Mouse (Mus musculus) intestine, embryonic 15.5 days (tissue): Measurements from ENCODE around the gene Rwdd2b. TPM values are rescaled to one million over a fixed set of nuclear protein-coding genes. Genes with fewer than 3 reads are reported as not detected.

Experiments used
- ATAC-seq: fragments of 200-750 bp; cut with Nextera tagmentation; 2 replicates; pipeline ENCODE4 v1.8.0; 2017; ENCODE audit warnings: moderate TSS enrichment, moderate library complexity
- H3K27ac ChIP-seq: fragments of 300-500 bp; sonication (generic); 2 replicates; pipeline ENCODE4 v1.5.1; 2015; ENCODE audit warnings: mild to moderate bottlenecking, inconsistent platforms
- H3K27me3 ChIP-seq: fragments of 300-500 bp; sonication (generic); replicated peaks from 2 replicates; pipeline ENCODE4 v1.6.1; 2015; ENCODE audit warnings: inconsistent platforms
- H3K36me3 ChIP-seq: fragments of 300-500 bp; sonication (generic); 2 replicates; pipeline ENCODE4 v1.6.1; 2015; ENCODE audit warnings: inconsistent platforms
- H3K4me1 ChIP-seq: fragments of 300-500 bp; sonication (generic); replicated peaks from 2 replicates; pipeline ENCODE4 v1.6.1; 2015; ENCODE audit warnings: inconsistent platforms
- H3K4me2 ChIP-seq: fragments of 300-500 bp; sonication (generic); replicated peaks from 2 replicates; pipeline ENCODE4 v1.6.1; 2015; ENCODE audit warnings: mild to moderate bottlenecking, inconsistent platforms
- H3K4me3 ChIP-seq: fragments of 300-500 bp; sonication (generic); replicated peaks from 2 replicates; pipeline ENCODE4 v1.5.1; 2015; ENCODE audit warnings: inconsistent platforms
- H3K9ac ChIP-seq: fragments of 300-500 bp; sonication (generic); 2 replicates; pipeline ENCODE4 v1.6.1; 2015; ENCODE audit warnings: inconsistent platforms
- H3K9me3 ChIP-seq: fragments of 300-500 bp; sonication (generic); 2 replicates; pipeline ENCODE4 v1.6.1; 2016; ENCODE audit warnings: inconsistent platforms
- WGBS: fragments of 180-500 bp; shearing (Covaris S2); methylation state at CpG from one replicate; pipeline ENCODE4 v1.1.7; 2015; 5-methylcytosine and 5-hydroxymethylcytosine counted together
- polyA plus RNA-seq: library from polyadenylated mRNA; unstranded; fragments of >200 nt; fragmentation: Nextera tagmentation; extraction: Ambion mirVana; gene quantifications from 2 replicates; pipeline ENCODE4 v1.2.1, GENCODE M21; 2015

Rwdd2b gene
- polyA plus RNA-seq, 1 experiment from 2014 or later, result 15.3 TPM

DNA sequence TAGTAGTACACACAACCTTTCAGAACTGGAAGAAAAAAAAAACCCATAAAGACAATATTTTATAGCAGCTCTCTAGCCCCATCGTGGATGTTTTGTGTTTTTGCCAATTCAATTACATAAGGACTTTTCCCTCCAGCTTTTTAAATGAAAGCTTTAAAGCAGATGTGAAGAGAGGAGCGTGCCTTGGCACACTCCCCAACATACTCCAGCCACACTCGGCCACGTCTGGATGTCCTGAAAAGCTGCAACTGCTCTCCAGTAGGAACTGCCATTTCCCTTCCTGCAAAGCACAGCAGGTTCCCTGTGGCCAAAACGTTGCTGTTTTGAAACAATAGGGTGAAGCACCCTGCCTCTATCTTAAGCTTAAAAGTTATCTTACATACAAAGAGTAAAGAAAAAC, 1.9 kb upstream of the Rwdd2b start:
- H3K27ac ChIP-seq, result no peak overlapping the region
- no peaks in the 10 kb centered on the region for H3K36me3 ChIP-seq
- no peaks in the 10 kb centered on the region for H3K27me3 ChIP-seq
- H3K4me1 ChIP-seq, result peaks cover 9% of the 10 kb centered on the region; the same call in 1 of the 2 replicates
- no peaks in the 10 kb centered on the region for H3K9me3 ChIP-seq
- WGBS, result 40% methylated on average over 5 of the region's 5 CpGs
- no peak overlapping the region for H3K4me2 ChIP-seq
- H3K4me3 ChIP-seq, result no peak overlapping the region
- no peak overlapping the region for H3K9ac ChIP-seq
- no peak for ATAC-seq

DNA sequence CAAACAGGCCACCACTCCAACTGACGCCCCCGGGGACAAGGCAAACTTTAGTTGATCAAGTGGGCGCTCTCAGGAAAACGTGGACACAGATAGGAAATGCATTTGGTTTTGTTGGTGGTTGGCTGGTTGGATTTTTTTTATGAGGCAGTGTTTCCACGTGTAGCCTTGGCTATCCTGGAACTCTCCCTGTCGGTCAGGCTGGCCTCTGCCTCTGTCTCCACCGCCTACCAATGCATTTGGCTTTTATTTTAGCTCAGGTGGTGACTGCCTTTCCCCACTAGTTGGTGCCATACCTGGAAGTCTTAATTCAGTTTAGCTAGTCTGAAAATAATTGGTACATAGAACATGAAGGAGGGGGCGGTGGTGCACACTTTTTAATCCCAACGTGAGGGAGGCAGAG, 716 bp upstream of the Rwdd2b start:
- ATAC-seq, result 0 out of 2 replicates have a peak, but pooled peaks have one; percentile 6
- Histone ChIP-seq H3K4me3 (peak overlapping the region; percentile 90), H3K4me2 (peak overlapping the region; percentile 77), H3K27me3 (no peaks in the 10 kb centered on the region), H3K9me3 (no peaks in the 10 kb centered on the region), H3K4me1 (peaks cover 9% of the 10 kb centered on the region; the same call in 1 of the 2 replicates), H3K27ac (no peak overlapping the region), H3K9ac (peak overlapping the region; percentile 98), H3K36me3 (0 out of 2 replicates have a peak, but pooled peaks cover 1% of the 10 kb centered on the region)
- WGBS, result 23% methylated on average over 9 of the region's 9 CpGs

DNA sequence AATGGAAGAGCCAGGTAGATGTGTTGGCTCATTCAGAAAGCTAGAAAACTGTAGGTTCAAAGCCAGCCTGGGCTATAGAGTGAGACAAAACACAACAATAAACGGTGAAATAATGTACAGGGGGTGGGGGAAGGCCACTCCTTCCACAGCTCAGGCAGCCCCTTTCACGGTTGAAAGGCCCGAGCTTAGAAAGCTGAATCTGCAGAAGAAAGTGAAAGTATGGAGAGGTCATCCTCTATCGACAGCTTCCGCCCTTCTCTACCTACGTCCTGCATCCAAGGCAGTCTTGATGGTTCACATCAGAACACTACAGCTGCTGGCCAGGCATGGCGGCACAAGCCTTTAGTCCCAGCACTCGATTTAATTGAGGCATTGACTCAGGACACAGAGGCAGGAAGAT, 1.7 kb downstream of the Rwdd2b start:
- 88% methylated on average over 8 of the region's 8 CpGs for WGBS
- Histone ChIP-seq H3K27ac (no peak overlapping the region), H3K36me3 (0 out of 2 replicates have a peak, but pooled peaks cover 3% of the 10 kb centered on the region), H3K27me3 (no peaks in the 10 kb centered on the region), H3K4me1 (peaks cover 9% of the 10 kb centered on the region; the same call in 1 of the 2 replicates), H3K9ac (no peak overlapping the region), H3K4me2 (no peak overlapping the region), H3K9me3 (no peaks in the 10 kb centered on the region), H3K4me3 (no peak overlapping the region)
- no peak for ATAC-seq

DNA sequence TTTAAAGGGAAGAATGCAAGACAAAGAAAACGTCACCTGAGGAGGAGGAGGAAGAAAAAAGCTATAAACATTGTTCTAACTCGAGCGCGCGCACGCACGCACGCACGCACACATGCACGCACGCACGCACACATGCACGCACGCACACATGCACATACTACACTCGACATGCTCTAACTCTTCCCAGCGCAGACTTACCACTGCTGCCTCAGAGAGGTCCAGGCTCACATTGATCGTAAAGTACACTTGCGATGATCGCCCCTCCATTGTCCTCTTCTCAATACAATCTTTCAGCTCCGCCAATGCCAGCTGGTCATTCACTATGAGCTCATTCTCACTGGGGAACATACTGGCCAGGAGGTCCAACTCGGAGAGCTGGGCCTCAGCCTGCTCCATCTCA, 3.3 kb downstream of the Rwdd2b start:
- Histone ChIP-seq H3K9ac (no peak overlapping the region), H3K4me1 (0 out of 2 replicates have a peak, but pooled peaks cover 5% of the 10 kb centered on the region), H3K27ac (no peak overlapping the region), H3K36me3 (0 out of 2 replicates have a peak, but pooled peaks cover 3% of the 10 kb centered on the region), H3K4me3 (no peak overlapping the region), H3K27me3 (no peaks in the 10 kb centered on the region), H3K9me3 (no peaks in the 10 kb centered on the region), H3K4me2 (no peak overlapping the region)
- no peak for ATAC-seq
- WGBS, result 95% methylated on average over 21 of the region's 21 CpGs

DNA sequence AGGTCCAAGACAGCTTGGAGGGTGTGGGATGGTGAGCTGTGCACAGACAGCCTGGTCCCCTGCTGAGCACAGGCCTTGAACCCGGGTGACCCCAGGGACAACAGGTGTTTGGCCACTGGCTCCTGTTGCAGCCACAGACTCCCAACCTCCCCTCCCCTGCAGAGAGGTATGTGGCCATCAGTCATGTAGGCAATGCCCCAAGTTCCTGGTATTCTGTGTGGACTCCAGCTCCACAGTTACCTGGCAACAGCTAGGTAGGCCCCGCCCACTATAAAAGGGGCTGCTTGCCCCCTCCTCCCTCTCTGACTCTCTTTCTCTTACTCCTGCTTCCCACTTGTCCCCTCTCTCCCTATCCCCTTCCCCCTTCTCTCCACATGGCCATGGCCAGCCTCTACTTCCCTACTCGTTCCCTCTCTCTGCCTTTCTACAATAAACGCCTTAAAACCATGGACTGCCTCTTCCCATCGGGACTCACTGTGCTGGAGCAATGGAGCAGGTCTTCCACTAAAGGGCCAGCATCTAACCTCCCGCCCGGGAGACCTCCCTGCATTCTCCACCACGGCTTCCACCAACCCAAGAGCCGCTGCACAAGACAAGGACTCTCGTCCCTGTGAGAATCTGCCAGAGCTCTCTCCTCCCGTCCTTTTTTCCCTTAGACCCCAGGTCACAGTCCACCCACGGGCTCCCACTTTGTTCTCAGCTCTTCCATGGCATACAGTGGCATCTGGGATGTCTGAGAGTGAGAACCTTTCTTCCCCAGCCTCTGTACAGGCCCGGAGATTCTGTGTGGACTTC, 4.8 kb downstream of the Rwdd2b start:
- ATAC-seq, result no peak
- whole genome bisulfite sequencing, result 77% methylated on average over 13 of the region's 13 CpGs
- H3K27ac ChIP-seq, result no peak overlapping the region
- H3K4me1 ChIP-seq, result no peaks in the 10 kb centered on the region
- no peak overlapping the region for H3K4me3 ChIP-seq
- H3K36me3 ChIP-seq, result 0 out of 2 replicates have a peak, but pooled peaks cover 3% of the 10 kb centered on the region
- H3K9me3 ChIP-seq, result no peaks in the 10 kb centered on the region
- H3K9ac ChIP-seq, result no peak overlapping the region
- no peaks in the 10 kb centered on the region for H3K27me3 ChIP-seq
- H3K4me2 ChIP-seq, result no peak overlapping the region

DNA sequence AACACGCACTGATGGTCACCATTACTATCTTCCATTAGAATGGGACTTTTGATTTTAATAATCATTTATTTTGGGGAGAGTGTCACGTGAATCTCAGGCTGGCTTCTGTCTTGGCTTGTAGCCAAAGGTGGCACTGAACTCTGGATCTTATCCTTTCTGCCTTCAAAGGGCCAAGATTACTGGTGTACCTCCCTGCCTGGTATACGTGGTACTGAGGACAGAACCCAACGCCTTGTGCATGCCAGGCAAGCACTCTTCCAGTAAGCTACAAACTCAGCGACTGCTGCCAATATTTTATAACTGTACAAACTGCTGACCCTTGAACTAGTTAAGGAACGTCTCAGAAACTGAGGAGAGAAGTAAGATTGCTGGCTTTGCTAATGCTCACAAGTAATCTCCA, 5.4 kb downstream of the Rwdd2b start:
- WGBS, result 70% methylated on average over 6 of the region's 6 CpGs
- Histone ChIP-seq H3K27me3 (no peaks in the 10 kb centered on the region), H3K4me2 (no peak overlapping the region), H3K27ac (no peak overlapping the region), H3K4me1 (no peaks in the 10 kb centered on the region), H3K36me3 (0 out of 2 replicates have a peak, but pooled peaks cover 3% of the 10 kb centered on the region), H3K9ac (no peak overlapping the region), H3K4me3 (no peak overlapping the region), H3K9me3 (no peaks in the 10 kb centered on the region)
- ATAC-seq, result no peak

DNA sequence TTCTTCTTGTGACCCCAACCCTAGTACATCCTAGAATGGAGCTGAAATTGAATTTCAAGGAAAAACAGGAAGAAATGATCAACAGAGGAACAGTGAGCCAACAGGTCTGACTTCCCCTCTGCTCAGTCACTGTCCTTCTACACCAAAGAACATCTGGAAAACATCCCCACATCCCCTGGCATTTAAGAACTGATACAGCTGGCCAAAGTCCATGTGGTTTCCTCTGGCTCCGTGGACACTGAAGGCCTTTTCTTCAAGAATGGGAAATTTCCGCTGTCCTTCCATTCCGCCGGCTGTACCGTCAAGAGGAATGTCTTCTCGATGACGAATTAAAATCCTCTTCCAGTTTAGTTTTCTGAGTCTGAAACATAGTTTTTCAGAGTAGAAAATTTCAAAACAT, 6.1 kb downstream of the Rwdd2b start:
- no peak for ATAC-seq
- Histone ChIP-seq H3K27ac (no peak overlapping the region), H3K9ac (no peak overlapping the region), H3K36me3 (0 out of 2 replicates have a peak, but pooled peaks cover 3% of the 10 kb centered on the region), H3K9me3 (no peaks in the 10 kb centered on the region), H3K4me1 (no peaks in the 10 kb centered on the region), H3K27me3 (no peaks in the 10 kb centered on the region), H3K4me2 (no peak overlapping the region), H3K4me3 (no peak overlapping the region)
- 90% methylated on average over 7 of the region's 7 CpGs for WGBS

DNA sequence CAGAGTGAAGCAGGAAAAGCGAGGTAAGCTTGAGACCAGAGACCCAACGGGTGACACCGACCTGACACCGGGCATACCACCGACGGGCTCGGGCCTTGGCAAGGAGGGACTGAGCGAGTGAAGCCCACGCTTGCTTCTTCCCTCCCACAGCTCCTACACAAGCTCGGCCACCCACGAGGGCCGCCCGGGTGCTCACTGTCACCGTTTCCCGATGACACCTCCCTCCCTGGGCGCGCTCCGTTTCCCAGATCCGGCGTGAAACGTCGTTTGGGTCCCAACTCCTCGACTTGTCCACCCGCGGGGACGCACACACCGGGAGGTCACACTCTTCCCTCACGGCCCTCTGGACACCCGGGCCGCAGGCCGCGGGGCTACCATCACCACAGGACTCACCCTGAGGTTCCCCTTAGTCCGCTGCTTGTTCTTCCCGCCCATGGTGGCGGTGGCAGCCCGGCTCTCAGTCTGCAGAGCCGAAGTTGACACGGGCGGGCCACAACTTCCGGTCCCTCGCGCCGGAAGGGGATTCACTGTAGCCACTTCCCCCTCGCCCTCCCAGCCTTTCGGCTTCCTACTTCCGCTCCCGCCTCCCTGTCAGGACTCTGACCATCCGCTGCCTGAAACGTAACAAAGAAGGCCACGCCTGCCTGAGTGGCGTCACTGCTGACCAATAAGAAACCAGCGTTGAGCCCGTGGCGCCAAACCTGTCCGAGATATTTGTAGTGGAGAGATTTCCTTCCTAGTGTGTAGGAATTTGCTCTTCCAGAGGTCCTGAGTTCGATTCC, 8.1 kb downstream of the Rwdd2b start, which contains the start of gene Ltn1:
Ltn1 (minus strand) TSS at position 580 of the 782 bp plus-strand sequence.
- 0 out of 2 replicates have a peak, but pooled peaks cover 3% of the 10 kb centered on the region for H3K36me3 ChIP-seq
- under 1% methylated on average over 56 of the region's 56 CpGs for WGBS
- H3K4me1 ChIP-seq, result no peaks in the 10 kb centered on the region
- no peaks in the 10 kb centered on the region for H3K9me3 ChIP-seq
- peak; percentile 99 for ATAC-seq
- peak within 1 kb of the TSS; percentile 76 for H3K4me3 ChIP-seq
- peak within 1 kb of the TSS; percentile 81 for H3K9ac ChIP-seq
- H3K4me2 ChIP-seq, result peak within 1 kb of the TSS; percentile 74
- 0 out of 2 replicates have a peak within 1 kb of the TSS, but pooled peaks have one; percentile 54 for H3K27ac ChIP-seq
- H3K27me3 ChIP-seq, result no peaks in the 10 kb centered on the region

DNA sequence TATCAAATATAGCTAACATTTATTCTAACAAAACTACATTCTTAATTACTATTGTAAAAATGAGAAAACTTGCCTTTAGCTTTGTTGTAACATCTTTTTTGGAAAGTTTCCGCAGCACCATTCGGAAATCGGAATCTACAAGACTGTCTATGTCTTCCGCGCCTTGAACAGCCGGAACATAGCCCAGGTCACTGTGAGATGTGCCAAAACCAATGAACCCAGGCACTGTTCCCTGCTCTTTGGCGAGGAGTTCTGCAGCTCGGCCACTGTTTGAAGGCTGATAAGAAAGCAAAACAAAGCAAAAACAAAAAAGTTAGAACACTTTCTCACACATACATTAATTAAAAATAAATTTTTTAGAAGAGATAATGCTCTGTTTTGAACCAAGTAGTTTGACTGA, 12.9 kb downstream of the Rwdd2b start:
- WGBS, result 95% methylated on average over 8 of the region's 8 CpGs
- H3K4me3 ChIP-seq, result no peak overlapping the region
- H3K4me2 ChIP-seq, result no peak overlapping the region
- no peak for ATAC-seq
- no peak overlapping the region for H3K9ac ChIP-seq
- peaks cover 20% of the 10 kb centered on the region for H3K36me3 ChIP-seq
- H3K27ac ChIP-seq, result no peak overlapping the region
- no peaks in the 10 kb centered on the region for H3K27me3 ChIP-seq
- no peaks in the 10 kb centered on the region for H3K4me1 ChIP-seq
- no peaks in the 10 kb centered on the region for H3K9me3 ChIP-seq

DNA sequence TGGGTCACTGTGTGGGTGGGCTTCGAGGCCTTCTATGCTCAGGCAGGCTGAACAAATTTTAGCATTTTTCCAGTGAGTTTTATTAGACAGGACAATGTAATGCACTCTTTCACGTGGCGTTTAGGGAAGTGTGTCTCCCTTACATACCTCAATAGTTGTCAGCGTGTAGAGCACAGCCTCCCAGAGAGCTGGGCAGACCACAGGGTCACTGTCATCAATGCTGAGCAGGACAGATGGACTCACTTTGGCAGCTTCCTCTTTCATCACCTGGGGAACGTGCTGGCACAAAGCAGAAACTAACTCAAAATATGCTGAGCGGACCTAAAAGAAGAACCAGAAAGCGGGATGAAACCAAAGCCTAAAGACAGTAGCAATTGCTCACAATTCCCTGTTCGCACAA, 19.7 kb downstream of the Rwdd2b start:
- no peak overlapping the region for H3K4me3 ChIP-seq
- no peak for ATAC-seq
- no peaks in the 10 kb centered on the region for H3K27me3 ChIP-seq
- 95% methylated on average over 8 of the region's 8 CpGs for WGBS
- H3K4me1 ChIP-seq, result no peaks in the 10 kb centered on the region
- H3K4me2 ChIP-seq, result no peak overlapping the region
- H3K9ac ChIP-seq, result no peak overlapping the region
- H3K27ac ChIP-seq, result no peak overlapping the region
- peaks cover 60% of the 10 kb centered on the region for H3K36me3 ChIP-seq
- 0 out of 2 replicates have a peak, but pooled peaks cover 4% of the 10 kb centered on the region for H3K9me3 ChIP-seq

DNA sequence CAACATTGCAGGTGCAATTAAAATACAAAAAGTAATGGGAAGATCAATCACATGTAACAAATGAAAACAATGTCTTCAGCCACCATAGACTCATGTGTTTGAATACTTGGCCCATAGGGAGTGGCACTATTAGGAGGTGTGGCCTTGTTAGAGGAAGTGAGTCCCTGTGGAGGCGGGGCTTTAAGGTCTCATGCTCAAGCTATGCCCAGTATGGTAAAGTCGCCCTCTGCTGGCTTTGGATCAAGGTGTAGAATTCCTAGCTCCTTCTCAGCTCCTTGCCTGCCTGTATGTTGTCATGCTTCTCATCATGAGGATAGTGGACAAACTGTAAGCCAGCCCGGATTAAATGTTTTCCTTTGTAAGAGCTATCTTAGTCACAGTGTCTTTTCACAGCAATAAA, 35.4 kb downstream of the Rwdd2b start:
- Histone ChIP-seq H3K4me3 (no peak overlapping the region), H3K9me3 (no peaks in the 10 kb centered on the region), H3K4me2 (no peak overlapping the region), H3K9ac (no peak overlapping the region), H3K36me3 (peaks cover 20% of the 10 kb centered on the region), H3K27me3 (no peaks in the 10 kb centered on the region), H3K4me1 (no peaks in the 10 kb centered on the region), H3K27ac (no peak overlapping the region)
- 85% methylated on average over 3 of the region's 3 CpGs for WGBS
- peak; percentile 68; the same call in 1 of the 2 replicates for ATAC-seq

DNA sequence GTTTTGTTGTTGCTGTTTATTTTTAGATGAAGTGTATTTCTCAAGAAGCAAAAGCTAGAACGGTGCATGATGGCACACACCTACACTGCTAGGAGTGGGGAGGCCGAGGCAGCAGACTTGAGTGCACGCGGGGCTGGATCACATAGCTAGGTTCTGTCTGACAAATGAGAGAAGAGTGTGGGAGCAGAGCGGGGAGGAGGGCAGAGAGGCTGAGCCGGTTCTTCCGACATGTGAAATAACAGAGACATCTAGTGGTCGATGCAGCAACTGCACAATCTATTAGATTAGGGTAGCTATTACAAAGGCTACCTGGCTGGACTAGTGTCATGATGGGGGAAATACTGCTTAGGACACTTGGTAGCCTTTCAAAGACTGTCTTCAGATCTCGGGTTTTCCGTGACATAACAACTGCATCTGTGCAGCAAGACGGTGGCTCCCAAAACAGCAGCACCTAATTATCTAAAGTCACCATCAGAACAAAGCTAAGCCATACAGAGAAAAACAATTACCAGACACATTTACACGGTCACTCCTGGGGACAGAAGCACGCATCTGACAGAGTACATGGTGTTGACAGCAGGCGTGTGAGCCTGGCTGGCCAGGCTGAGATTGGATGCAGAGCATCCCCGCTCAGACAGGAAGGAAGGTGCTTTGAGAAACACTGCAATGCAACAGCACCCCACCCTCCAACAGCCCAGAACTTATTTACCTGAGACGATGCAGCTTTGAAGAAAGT, 46.4 kb downstream of the Rwdd2b start:
- Histone ChIP-seq H3K4me1 (no peaks in the 10 kb centered on the region), H3K4me2 (no peak overlapping the region), H3K36me3 (peaks cover 26% of the 10 kb centered on the region), H3K27ac (no peak overlapping the region), H3K4me3 (no peak overlapping the region), H3K27me3 (no peaks in the 10 kb centered on the region), H3K9me3 (no peaks in the 10 kb centered on the region), H3K9ac (no peak overlapping the region)
- WGBS, result 49% methylated on average over 16 of the region's 16 CpGs
- peak; percentile 61 for ATAC-seq
